Mouse (Mus musculus) embryonic fibroblast, embryonic 13.5 days (primary cell): ENCODE measurements around the gene Nsg2.

Experiments
- CTCF ChIP-seq: IDR thresholded peaks from 2 replicates; pipeline ENCODE4 v1.5.1; 2011; ENCODE audit warnings: mild to moderate bottlenecking, control low read depth, low read length, moderate library complexity, borderline replicate concordance; ENCODE audit not compliant: insufficient read depth
- POLR2A ChIP-seq: IDR thresholded peaks from 2 replicates; pipeline ENCODE4 v1.6.1; 2011; ENCODE audit warnings: low read depth, mild to moderate bottlenecking, control low read depth, low read length, moderate library complexity

GRCm38 (mm10) chr11:32020031-32020965, 20.0 kb downstream of the Nsg2 start:
- TF ChIP-seq CTCF (no peak), POLR2A (no peak)
